Mouse (Mus musculus) heart, embryonic 13.5 days (tissue): ENCODE measurements around the gene Elof1. TPM values are rescaled to one million over a fixed set of nuclear protein-coding genes. Genes with fewer than 3 reads are reported as not detected.

ENCODE experiments used
- ATAC-seq: fragments of 200-750 bp; cut with Nextera tagmentation; 2 replicates; pipeline ENCODE4 v1.8.0; 2017; ENCODE audit warnings: moderate TSS enrichment; ENCODE audit not compliant: insufficient number of reproducible peaks, low FRiP score, low TSS enrichment; ENCODE audit errors: extremely low read depth
- H3K27ac ChIP-seq: fragments of 300-500 bp; sonication (generic); replicated peaks from 2 replicates; pipeline ENCODE4 v1.5.1; 2015; ENCODE audit warnings: moderate library complexity, mild to moderate bottlenecking, inconsistent platforms
- H3K27me3 ChIP-seq: fragments of 300-500 bp; sonication (generic); replicated peaks from 2 replicates; pipeline ENCODE4 v1.6.1; 2015; ENCODE audit warnings: mild to moderate bottlenecking, inconsistent platforms
- H3K36me3 ChIP-seq: fragments of 300-500 bp; sonication (generic); 2 replicates; pipeline ENCODE4 v1.6.1; 2015; ENCODE audit warnings: mild to moderate bottlenecking, inconsistent platforms
- H3K4me1 ChIP-seq: fragments of 300-500 bp; sonication (generic); 2 replicates; pipeline ENCODE4 v1.6.1; 2015; ENCODE audit warnings: inconsistent platforms
- H3K4me2 ChIP-seq: fragments of 300-500 bp; sonication (generic); 2 replicates; pipeline ENCODE4 v1.6.1; 2015; ENCODE audit warnings: inconsistent platforms, mild to moderate bottlenecking, moderate library complexity
- H3K4me3 ChIP-seq: fragments of 300-500 bp; sonication (generic); 2 replicates; pipeline ENCODE4 v1.5.1; 2015; ENCODE audit warnings: moderate library complexity, mild to moderate bottlenecking, inconsistent platforms
- H3K9ac ChIP-seq: fragments of 300-500 bp; sonication (generic); 2 replicates; pipeline ENCODE4 v1.6.1; 2015; ENCODE audit warnings: inconsistent platforms, mild to moderate bottlenecking, moderate library complexity
- H3K9me3 ChIP-seq: fragments of 300-500 bp; sonication (generic); 2 replicates; pipeline ENCODE4 v1.6.1; 2016; ENCODE audit warnings: inconsistent platforms
- WGBS: fragments of 180-500 bp; shearing (Covaris S2); methylation state at CpG from one replicate; pipeline ENCODE4 v1.1.7; 2015; ENCODE audit warnings: mixed read lengths; 5-methylcytosine and 5-hydroxymethylcytosine counted together
- microRNA-seq: library from miRNA; unstranded; fragments of <30 nt; microRNA quantifications from one replicate; pipeline ENCODE4, GENCODE M21; 2016
- polyA plus RNA-seq: library from polyadenylated mRNA; unstranded; fragments of >200 nt; fragmentation: Nextera tagmentation; extraction: Ambion mirVana; gene quantifications from 2 replicates; pipeline ENCODE4 v1.2.1, GENCODE M21; 2015

Gene Elof1
- polyA plus RNA-seq, 1 experiment from 2014 or later = 106 TPM

DNA sequence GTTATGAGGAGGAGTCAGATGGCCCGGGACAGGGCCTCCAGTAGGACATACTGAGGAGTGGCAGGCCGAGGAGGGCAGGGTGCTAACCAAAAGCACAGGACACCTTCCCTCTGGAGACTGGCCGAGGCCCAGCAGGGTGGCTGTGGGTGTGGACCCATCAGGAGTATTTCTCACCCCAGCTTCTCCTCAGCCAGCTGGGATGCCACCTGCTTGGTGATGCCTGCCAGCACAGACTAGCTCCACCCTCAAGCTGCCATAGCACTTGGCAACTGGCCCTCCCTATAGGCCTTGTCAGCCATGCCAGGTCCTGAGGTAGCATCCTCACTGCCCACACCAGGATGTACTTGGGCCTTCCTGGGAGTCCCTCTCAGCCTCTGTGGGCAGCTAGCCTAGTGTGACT lies 52.6 kb downstream of the Elof1 start:
- Histone ChIP-seq H3K27me3 (no peaks in the 10 kb centered on the region), H3K4me3 (no peak overlapping the region), H3K4me2 (no peak overlapping the region), H3K27ac (no peak overlapping the region), H3K9ac (no peak overlapping the region), H3K36me3 (peaks cover 82% of the 10 kb centered on the region), H3K4me1 (no peaks in the 10 kb centered on the region), H3K9me3 (no peaks in the 10 kb centered on the region)
- WGBS = 94% methylated on average over 3 of the region's 3 CpGs
- ATAC-seq = no peak

Small RNA genes lying within 50 kb of the gene (microRNA-seq; reads per million reads assigned to microRNA genes)
- gene Mir7084 = not detected

Other genes starting within 250 kb of the Elof1 start
- gene Rab3d, start 199.0 kb downstream of the Elof1 start, polyA plus RNA-seq = 8.5 and 9.2 TPM in 2 replicates
- gene Ccdc159, start 189.7 kb downstream of the Elof1 start, polyA plus RNA-seq = 2.6 and 3.2 TPM in 2 replicates
- gene Tmem205, start 189.6 kb downstream of the Elof1 start, polyA plus RNA-seq = 41.5 and 47.8 TPM in 2 replicates
- 5.1 and 5.2 TPM in 2 replicates for gene Plppr2, start 180.1 kb downstream of the Elof1 start, polyA plus RNA-seq
- gene Swsap1, start 161.4 kb downstream of the Elof1 start, polyA plus RNA-seq = 5.1 and 5.7 TPM in 2 replicates
- gene Epor, start 153.7 kb downstream of the Elof1 start, polyA plus RNA-seq = 7.3 and 8.5 TPM in 2 replicates
- gene Rgl3, start 127.7 kb downstream of the Elof1 start, polyA plus RNA-seq = 0.68 and 0.71 TPM in 2 replicates
- gene Ccdc151, start 114.5 kb downstream of the Elof1 start, polyA plus RNA-seq = 0.22 and 0.36 TPM in 2 replicates
- gene Prkcsh, start 114.4 kb downstream of the Elof1 start, polyA plus RNA-seq = 76.9 and 80.6 TPM in 2 replicates
- 0.28 and 0.41 TPM in 2 replicates for gene Elavl3, start 65.1 kb downstream of the Elof1 start, polyA plus RNA-seq
- not detected in 2 replicates for gene Gm49318, start 45.9 kb downstream of the Elof1 start, polyA plus RNA-seq
- 9.5 TPM in 2 replicates for gene Zfp653, start 45.8 kb downstream of the Elof1 start, polyA plus RNA-seq
- gene Ecsit, start 31.7 kb downstream of the Elof1 start, polyA plus RNA-seq = 49.5 and 53.7 TPM in 2 replicates
- gene Cnn1, start 18.0 kb downstream of the Elof1 start, polyA plus RNA-seq = 250 and 292 TPM in 2 replicates
- 9.0 and 10.9 TPM in 2 replicates for gene Acp5, start 18.5 kb upstream of the Elof1 start, polyA plus RNA-seq
- 46.0 and 52.0 TPM in 2 replicates for gene Pigyl, start 39.7 kb upstream of the Elof1 start, polyA plus RNA-seq
- gene Zfp872, start 70.9 kb upstream of the Elof1 start, polyA plus RNA-seq = 0.08 and 0.24 TPM in 2 replicates
- gene Zfp809, start 108.5 kb upstream of the Elof1 start, polyA plus RNA-seq = 16.0 and 17.9 TPM in 2 replicates
- gene Zfp599, start 142.7 kb upstream of the Elof1 start, polyA plus RNA-seq = 3.7 and 4.2 TPM in 2 replicates
- 12.6 and 15.2 TPM in 2 replicates for gene Zfp810, start 190.5 kb upstream of the Elof1 start, polyA plus RNA-seq